Mouse (Mus musculus) lung, postnatal 25 days (tissue): ENCODE measurements at regions not wholly inside any gene's neighbourhood (a gene's known extent, or its start where the extent isn't known, plus 50 kb on each side); places are given as distances from the start of the nearest gene placed in this dataset.

Source experiments
- DNase-seq: peaks from one replicate; pipeline ENCODE4 v3.0.0; 2022; ENCODE audit warnings: low spot score

GRCm38 (mm10) chr3:51089036-51089669 is 135.1 kb upstream of the Noct start:
- no peak for DNase-seq

GRCm38 (mm10) chr3:51091478-51091877 is 132.8 kb upstream of the Noct start:
- no peak for DNase-seq

- DNase-seq, result no peak
Measured at GRCm38 (mm10) chr3:51092079-51093028, 131.9 kb upstream of the Noct start.

GRCm38 (mm10) chr3:51095847-51096447 is 128.3 kb upstream of the Noct start:
- DNase-seq, result no peak

GRCm38 (mm10) chr3:51096545-51096944 is 127.7 kb upstream of the Noct start:
- DNase-seq, result no peak

GRCm38 (mm10) chr3:51097362-51097761 is 126.9 kb upstream of the Noct start:
- no peak for DNase-seq

GRCm38 (mm10) chr3:51099966-51100365 is 124.3 kb upstream of the Noct start:
- DNase-seq, result no peak

- DNase-seq, result no peak
Measured at GRCm38 (mm10) chr3:51108639-51109202, 115.5 kb upstream of the Noct start.

GRCm38 (mm10) chr3:51111241-51111640 is 113.0 kb upstream of the Noct start:
- no peak for DNase-seq

GRCm38 (mm10) chr3:51112351-51112750 is 111.9 kb upstream of the Noct start:
- DNase-seq, result no peak

GRCm38 (mm10) chr3:51115921-51116320 is 108.3 kb upstream of the Noct start:
- DNase-seq, result no peak

GRCm38 (mm10) chr3:51118706-51119105 is 105.5 kb upstream of the Noct start:
- peak; percentile 25 for DNase-seq

GRCm38 (mm10) chr3:51120522-51120921 is 103.7 kb upstream of the Noct start:
- DNase-seq, result no peak

GRCm38 (mm10) chr3:51121703-51122540 is 102.3 kb upstream of the Noct start:
- peak; percentile 64 for DNase-seq

GRCm38 (mm10) chr3:51122541-51122935 is 101.7 kb upstream of the Noct start:
- DNase-seq, result no peak

- DNase-seq, result no peak
Measured at GRCm38 (mm10) chr3:51127875-51128274, 96.4 kb upstream of the Noct start.

- DNase-seq, result peak; percentile 44
Measured at GRCm38 (mm10) chr3:51128491-51129155, 95.6 kb upstream of the Noct start.

GRCm38 (mm10) chr3:51130709-51131108 is 93.5 kb upstream of the Noct start:
- peak; percentile 35 for DNase-seq

GRCm38 (mm10) chr3:51131341-51131740 is 92.9 kb upstream of the Noct start:
- DNase-seq, result peak; percentile 48

- no peak for DNase-seq
Measured at GRCm38 (mm10) chr3:51132736-51133135, 91.5 kb upstream of the Noct start.

- DNase-seq, result no peak
Measured at GRCm38 (mm10) chr3:51135581-51135980, 88.7 kb upstream of the Noct start.
